Mouse (Mus musculus) layer of hippocampus, adult 2 months (tissue): Measurements from ENCODE around the gene Polr3c. TPM values are rescaled to one million over a fixed set of nuclear protein-coding genes. Genes with fewer than 3 reads are reported as not detected.

ENCODE experiments used
- DNase-seq, 2 experiments: peaks; one replicate each; pipeline ENCODE4 v3.0.0; 2022; ENCODE audit warnings: low spot score in 2 of 2
- H3K27ac ChIP-seq: fragments of 200-600 bp; 2 replicates; pipeline ENCODE4 v1.8.1; 2022
- H3K4me3 ChIP-seq: fragments of 200-600 bp; 2 replicates; pipeline ENCODE4 v1.8.1; 2022; ENCODE audit warnings: mild to moderate bottlenecking
- CTCF ChIP-seq: fragments of 200-600 bp; conservative IDR thresholded peaks from 2 replicates; pipeline ENCODE4 v1.8.1; 2022; ENCODE audit warnings: antibody characterized with exemption, mild to moderate bottlenecking, moderate library complexity
- total RNA-seq, 2 experiments: library from RNA; stranded (reverse); gene quantifications; 2 replicates each; pipeline ENCODE4 v1.2.3; 2021

Gene Polr3c
- total RNA-seq, 2 experiments from 2014 or later, result 23.5 to 24.0 TPM

GRCm38 (mm10) chr3:96733984-96734383, 6.6 kb upstream of the Polr3c start:
- DNase-seq, result no peak
- Histone ChIP-seq H3K27ac (peak overlapping the region; percentile 76; the same call in 1 of the 2 replicates), H3K4me3 (no peak overlapping the region)
- no peak for TF ChIP-seq CTCF

- no peak overlapping the region for H3K4me3 ChIP-seq
- no peak for DNase-seq
- no peak overlapping the region for H3K27ac ChIP-seq
- no peak for TF ChIP-seq CTCF
These were observed 3.4 kb upstream of the Polr3c start for GRCm38 (mm10) chr3:96730785-96731184.

- Histone ChIP-seq H3K27ac (no peak overlapping the region), H3K4me3 (peak overlapping the region; percentile 97)
- TF ChIP-seq CTCF, result peak; percentile 41
- DNase-seq, result no peak
These were observed 2.0 kb upstream of the Polr3c start for GRCm38 (mm10) chr3:96729403-96729784.

- DNase-seq, result no peak
- H3K27ac ChIP-seq, result peak overlapping the region; percentile 96
- no peak for TF ChIP-seq CTCF
- H3K4me3 ChIP-seq, result peak overlapping the region; percentile 97
These were observed 1.4 kb upstream of the Polr3c start for GRCm38 (mm10) chr3:96728634-96729402.

GRCm38 (mm10) chr3:96727828-96728633, 603 bp upstream of the Polr3c start:
- no peak for DNase-seq
- Histone ChIP-seq H3K27ac (peak overlapping the region; percentile 96), H3K4me3 (peak overlapping the region; percentile 97)
- TF ChIP-seq CTCF, result no peak

GRCm38 (mm10) chr3:96719173-96719572, 8.3 kb downstream of the Polr3c start:
- Histone ChIP-seq H3K4me3 (peak overlapping the region; percentile 45), H3K27ac (peak overlapping the region; percentile 49; the same call in 1 of the 2 replicates)
- peak; percentile 55 to 79 for DNase-seq
- TF ChIP-seq CTCF, result peak; percentile 82

GRCm38 (mm10) chr3:96715854-96716253, 11.6 kb downstream of the Polr3c start:
- Histone ChIP-seq H3K27ac (0 out of 2 replicates have a peak overlapping the region, but pooled peaks have one; percentile 14), H3K4me3 (no peak overlapping the region)
- DNase-seq, result no peak
- TF ChIP-seq CTCF, result no peak

- H3K4me3 ChIP-seq, result no peak overlapping the region
- DNase-seq, result no peak
- TF ChIP-seq CTCF, result no peak
- H3K27ac ChIP-seq, result no peak overlapping the region
These were observed 13.1 kb downstream of the Polr3c start for GRCm38 (mm10) chr3:96714286-96714685.

- no peak for DNase-seq
- Histone ChIP-seq H3K4me3 (peak overlapping the region; percentile 69), H3K27ac (peak overlapping the region; percentile 80)
- no peak; the same call in 1 of the 2 replicates for TF ChIP-seq CTCF
These were observed 18.8 kb downstream of the Polr3c start for GRCm38 (mm10) chr3:96708684-96709064.

GRCm38 (mm10) chr3:96707903-96708683, 19.3 kb downstream of the Polr3c start, which contains the start of gene Nudt17:
TSS of gene Nudt17 (minus strand) at chr3:96708562.
- peak; percentile 100 for TF ChIP-seq CTCF
- DNase-seq, result peak; percentile 79 to 86
- H3K4me3 ChIP-seq, result peak within 1 kb of the TSS; percentile 69
- H3K27ac ChIP-seq, result peak within 1 kb of the TSS; percentile 80

- DNase-seq, result no peak
- Histone ChIP-seq H3K27ac (no peak overlapping the region), H3K4me3 (no peak overlapping the region)
- TF ChIP-seq CTCF, result no peak
These were observed 20.4 kb downstream of the Polr3c start for GRCm38 (mm10) chr3:96706984-96707383.

GRCm38 (mm10) chr3:96706217-96706616, 21.2 kb downstream of the Polr3c start:
- Histone ChIP-seq H3K27ac (no peak overlapping the region), H3K4me3 (no peak overlapping the region)
- no peak for TF ChIP-seq CTCF
- DNase-seq, result no peak
